Mouse (Mus musculus): ENCODE results near the gene Rnf4. TPM values are rescaled to one million over a fixed set of nuclear protein-coding genes. Genes with fewer than 3 reads are reported as not detected.

Rnf4 gene
- 138 and 151 TPM in 2 replicates for polyA plus RNA-seq (2015; fragmentation: Nextera tagmentation; extraction: Ambion mirVana)

DNA sequence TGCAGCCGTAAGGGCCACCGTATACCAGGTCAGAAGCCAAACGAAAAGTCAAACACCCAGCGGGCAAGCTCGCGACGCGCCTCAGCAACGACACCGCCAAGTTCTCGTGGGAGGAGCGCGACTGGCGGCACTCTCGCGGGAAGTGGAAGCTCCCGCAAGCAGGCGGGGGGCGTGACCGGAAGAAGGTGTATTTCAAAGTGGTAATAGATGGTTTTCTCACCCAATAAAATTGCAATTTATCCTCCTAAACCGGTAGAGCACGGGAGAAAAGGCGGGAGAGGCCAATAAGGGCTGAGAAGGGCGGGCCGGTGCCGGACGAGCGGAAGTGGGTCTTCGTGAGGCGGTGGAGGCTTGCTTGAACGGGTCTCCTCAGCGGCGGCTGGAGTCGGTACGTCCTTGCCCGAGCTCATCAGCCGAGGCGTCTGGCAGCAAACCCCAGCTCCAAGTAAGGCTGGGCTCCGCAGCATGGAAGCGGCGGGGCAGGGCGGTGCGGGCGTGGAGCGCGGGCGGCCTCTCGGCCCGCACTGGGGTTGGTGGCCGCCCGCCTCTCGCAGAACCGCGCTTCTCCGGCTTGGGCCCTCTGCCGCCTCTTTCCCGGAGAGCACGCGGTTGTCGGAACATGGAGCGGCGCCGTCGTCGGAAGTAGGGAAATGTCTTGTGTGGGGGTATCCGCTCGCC is at the start of gene Rnf4:
Gene Rnf4 (plus strand): TSS at position 193 of the 678 bp plus-strand sequence.
- H3K4me1 ChIP-seq: peaks cover 7% of the 10 kb centered on the region; the same call in 1 of the 2 replicates

GRCm38 (mm10) chr5:34286516-34286915 is 49.6 kb upstream of the Rnf4 start:
- Histone ChIP-seq H3K4me1 (peaks cover 26% of the 10 kb centered on the region), H3K9ac (no peak overlapping the region), H3K27ac (no peak overlapping the region), H3K27me3 (replicated peaks) (peaks cover 37% of the 10 kb centered on the region), H3K9me3 (no peaks in the 10 kb centered on the region), H3K36me3 (no peaks in the 10 kb centered on the region), H3K4me3 (replicated peaks) (peak overlapping the region; percentile 62), H3K4me2 (peak overlapping the region; percentile 98)
- no peak for ATAC-seq (ENCODE audit: insufficient read depth, low FRiP score, low read depth)
- 4% methylated on average over 11 of the region's 11 CpGs for WGBS

More for the DNA sequence above, at the start of gene Rnf4:
- Histone ChIP-seq H3K4me3 (replicated peaks) (peak within 1 kb of the TSS; percentile 81), H3K27ac (peak within 1 kb of the TSS; percentile 95), H3K9me3 (no peaks in the 10 kb centered on the region), H3K36me3 (no peaks in the 10 kb centered on the region), H3K4me2 (peak within 1 kb of the TSS; percentile 74), H3K9ac (peak within 1 kb of the TSS; percentile 95), H3K27me3 (replicated peaks) (no peaks in the 10 kb centered on the region)
- WGBS: under 1% methylated on average over 66 of the region's 67 CpGs
- ATAC-seq (ENCODE audit: insufficient read depth, low FRiP score, low read depth): peak; percentile 97

- Histone ChIP-seq H3K9ac (no peak overlapping the region), H3K27ac (no peak overlapping the region), H3K27me3 (replicated peaks) (peaks cover 37% of the 10 kb centered on the region), H3K9me3 (no peaks in the 10 kb centered on the region), H3K36me3 (no peaks in the 10 kb centered on the region), H3K4me3 (replicated peaks) (peak overlapping the region; percentile 62), H3K4me2 (peak overlapping the region; percentile 98), H3K4me1 (peaks cover 26% of the 10 kb centered on the region)
- no peak for ATAC-seq (ENCODE audit: insufficient read depth, low FRiP score, low read depth)
- under 1% methylated on average over 54 of the region's 54 CpGs for WGBS
These were observed 48.9 kb upstream of the Rnf4 start for GRCm38 (mm10) chr5:34287001-34287837.

GRCm38 (mm10) chr5:34287838-34288145 is 48.3 kb upstream of the Rnf4 start:
- H3K36me3 ChIP-seq: no peaks in the 10 kb centered on the region
- WGBS: under 1% methylated on average over 18 of the region's 18 CpGs
- H3K9me3 ChIP-seq: no peaks in the 10 kb centered on the region
- peaks cover 37% of the 10 kb centered on the region for H3K27me3 ChIP-seq (replicated peaks)
- peak overlapping the region; percentile 98 for H3K4me2 ChIP-seq
- no peak for ATAC-seq (ENCODE audit: insufficient read depth, low FRiP score, low read depth)
- H3K4me3 ChIP-seq (replicated peaks): peak overlapping the region; percentile 62
- H3K4me1 ChIP-seq: peaks cover 26% of the 10 kb centered on the region
- no peak overlapping the region for H3K27ac ChIP-seq
- no peak overlapping the region for H3K9ac ChIP-seq

DNA sequence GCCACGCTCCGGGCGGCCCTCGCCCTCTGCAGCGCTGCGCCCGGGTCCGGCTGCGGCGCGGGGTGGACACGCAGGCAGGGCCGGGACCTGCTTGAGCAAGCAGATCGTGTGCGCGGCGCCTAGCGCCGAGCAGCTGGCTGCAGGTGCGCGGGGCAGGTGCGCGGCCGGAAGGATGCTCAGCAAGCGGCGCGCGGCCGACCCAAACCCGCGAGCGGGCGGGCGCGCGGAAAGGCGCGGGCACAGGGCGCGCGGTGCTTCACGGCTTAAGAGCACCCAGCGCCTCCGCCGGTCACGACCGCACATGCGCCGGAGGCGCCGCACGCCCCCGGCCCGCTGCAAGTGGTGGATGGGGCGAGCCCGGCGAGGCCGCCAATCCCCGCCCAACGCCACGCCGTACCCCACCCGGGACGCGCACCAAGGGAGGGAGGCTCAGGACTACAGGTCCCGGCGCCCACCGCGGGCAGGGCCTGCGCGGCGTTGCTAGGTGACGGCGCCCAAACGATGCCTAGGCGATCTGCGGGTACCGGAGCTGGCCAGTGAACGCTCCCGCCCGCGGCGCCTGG is 47.9 kb upstream of the Rnf4 start, which contains the start of the genes Zfyve28 and Cfap99:
Gene Zfyve28 (minus strand): TSS at position 296 of the 563 bp plus-strand sequence.
Gene Cfap99 (plus strand): TSS at position 447 of the 563 bp plus-strand sequence.
- ATAC-seq (ENCODE audit: insufficient read depth, low FRiP score, low read depth): peak; percentile 86
- H3K9ac ChIP-seq: no peak within 1 kb of the TSS
- peaks cover 37% of the 10 kb centered on the region for H3K27me3 ChIP-seq (replicated peaks)
- H3K4me3 ChIP-seq (replicated peaks): peak within 1 kb of the TSS; percentile 62
- H3K27ac ChIP-seq: no peak within 1 kb of the TSS
- no peaks in the 10 kb centered on the region for H3K9me3 ChIP-seq
- under 1% methylated on average over 79 of the region's 83 CpGs for WGBS
- peaks cover 26% of the 10 kb centered on the region for H3K4me1 ChIP-seq
- peak within 1 kb of the TSS; percentile 98 for H3K4me2 ChIP-seq
- H3K36me3 ChIP-seq: no peaks in the 10 kb centered on the region

GRCm38 (mm10) chr5:34289286-34289685 is 46.8 kb upstream of the Rnf4 start:
- Histone ChIP-seq H3K9ac (no peak overlapping the region), H3K4me1 (peaks cover 26% of the 10 kb centered on the region), H3K36me3 (no peaks in the 10 kb centered on the region), H3K4me2 (no peak overlapping the region), H3K27ac (no peak overlapping the region), H3K27me3 (replicated peaks) (peaks cover 37% of the 10 kb centered on the region), H3K4me3 (replicated peaks) (no peak overlapping the region), H3K9me3 (no peaks in the 10 kb centered on the region)
- 56% methylated on average over 2 of the region's 2 CpGs for WGBS
- no peak for ATAC-seq (ENCODE audit: insufficient read depth, low FRiP score, low read depth)

- H3K9me3 ChIP-seq: no peaks in the 10 kb centered on the region
- H3K4me3 ChIP-seq (replicated peaks): no peak overlapping the region
- H3K27ac ChIP-seq: no peak overlapping the region
- ATAC-seq (ENCODE audit: insufficient read depth, low FRiP score, low read depth): no peak
- no peak overlapping the region for H3K4me2 ChIP-seq
- peaks cover 9% of the 10 kb centered on the region for H3K27me3 ChIP-seq (replicated peaks)
- 80% methylated on average over 6 of the region's 6 CpGs for WGBS
- no peak overlapping the region for H3K9ac ChIP-seq
- H3K4me1 ChIP-seq: peaks cover 3% of the 10 kb centered on the region; the same call in 1 of the 2 replicates
- H3K36me3 ChIP-seq: no peaks in the 10 kb centered on the region
These were observed 42.7 kb upstream of the Rnf4 start for GRCm38 (mm10) chr5:34293363-34293762.

DNA sequence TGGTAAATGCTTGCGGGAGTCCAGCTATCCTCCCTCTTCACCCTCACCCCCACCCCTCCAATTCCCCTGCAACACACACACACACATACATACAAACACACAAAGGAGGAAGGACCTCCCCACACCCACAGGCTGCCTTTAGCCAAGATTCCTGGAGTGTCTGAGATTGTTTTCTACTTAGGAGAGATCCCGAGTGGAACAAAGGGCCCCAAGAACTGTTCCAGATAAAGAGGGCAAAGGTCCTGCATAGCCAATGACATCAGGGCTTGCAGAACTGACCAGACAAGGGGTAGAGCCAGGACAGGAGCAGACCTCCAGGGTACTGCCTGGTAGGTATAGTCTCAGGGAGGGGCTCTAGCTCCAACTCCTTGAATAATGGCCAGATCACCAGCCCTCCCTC is 41.4 kb upstream of the Rnf4 start:
- 34% methylated on average over 2 of the region's 2 CpGs for WGBS
- no peaks in the 10 kb centered on the region for H3K9me3 ChIP-seq
- H3K9ac ChIP-seq: no peak overlapping the region
- no peaks in the 10 kb centered on the region for H3K36me3 ChIP-seq
- no peak for ATAC-seq (ENCODE audit: insufficient read depth, low FRiP score, low read depth)
- H3K4me1 ChIP-seq: no peaks in the 10 kb centered on the region
- H3K4me3 ChIP-seq (replicated peaks): no peak overlapping the region
- H3K4me2 ChIP-seq: no peak overlapping the region
- H3K27ac ChIP-seq: no peak overlapping the region
- H3K27me3 ChIP-seq (replicated peaks): no peaks in the 10 kb centered on the region

GRCm38 (mm10) chr5:34295141-34295540 is 40.9 kb upstream of the Rnf4 start:
- no peak overlapping the region for H3K27ac ChIP-seq
- no peak for ATAC-seq (ENCODE audit: insufficient read depth, low FRiP score, low read depth)
- H3K4me3 ChIP-seq (replicated peaks): no peak overlapping the region
- H3K36me3 ChIP-seq: no peaks in the 10 kb centered on the region
- no peak overlapping the region for H3K9ac ChIP-seq
- WGBS: 100% methylated on average over 2 of the region's 2 CpGs
- H3K9me3 ChIP-seq: no peaks in the 10 kb centered on the region
- H3K4me1 ChIP-seq: no peaks in the 10 kb centered on the region
- no peak overlapping the region for H3K4me2 ChIP-seq
- H3K27me3 ChIP-seq (replicated peaks): no peaks in the 10 kb centered on the region

- no peak overlapping the region for H3K27ac ChIP-seq
- no peak overlapping the region for H3K9ac ChIP-seq
- no peak for ATAC-seq (ENCODE audit: insufficient read depth, low FRiP score, low read depth)
- WGBS: 55% methylated on average over 4 of the region's 4 CpGs
- no peaks in the 10 kb centered on the region for H3K9me3 ChIP-seq
- H3K36me3 ChIP-seq: no peaks in the 10 kb centered on the region
- H3K4me2 ChIP-seq: no peak overlapping the region
- H3K27me3 ChIP-seq (replicated peaks): no peaks in the 10 kb centered on the region
- no peaks in the 10 kb centered on the region for H3K4me1 ChIP-seq
- no peak overlapping the region for H3K4me3 ChIP-seq (replicated peaks)
These were observed 38.0 kb upstream of the Rnf4 start for GRCm38 (mm10) chr5:34298061-34298460.

GRCm38 (mm10) chr5:34298937-34299535 is 37.1 kb upstream of the Rnf4 start:
- no peak overlapping the region for H3K27ac ChIP-seq
- H3K4me2 ChIP-seq: no peak overlapping the region
- H3K4me1 ChIP-seq: no peaks in the 10 kb centered on the region
- ATAC-seq (ENCODE audit: insufficient read depth, low FRiP score, low read depth): no peak
- H3K4me3 ChIP-seq (replicated peaks): no peak overlapping the region
- no peaks in the 10 kb centered on the region for H3K36me3 ChIP-seq
- no peak overlapping the region for H3K9ac ChIP-seq
- WGBS: 78% methylated on average over 10 of the region's 10 CpGs
- no peaks in the 10 kb centered on the region for H3K27me3 ChIP-seq (replicated peaks)
- no peaks in the 10 kb centered on the region for H3K9me3 ChIP-seq

Measured in stomach, embryonic 15.5 days (tissue).